Mouse (Mus musculus): Measurements from ENCODE around the gene Nfix. TPM values are rescaled to one million over a fixed set of nuclear protein-coding genes. Genes with fewer than 3 reads are reported as not detected.

Gene Nfix
- 39.2 and 42.7 TPM in 2 replicates for polyA plus RNA-seq (2015; fragmentation: Nextera tagmentation; extraction: Ambion mirVana)

GRCm38 (mm10) chr8:84799999-84800831 is at the start of gene Nfix:
Nfix (minus strand) TSS chr8:84800344.
- WGBS, result under 1% methylated on average over 71 of the region's 125 CpGs
- Histone ChIP-seq H3K27ac (peak within 1 kb of the TSS; percentile 94), H3K4me2 (peak within 1 kb of the TSS; percentile 81), H3K4me3 (peak within 1 kb of the TSS; percentile 86), H3K27me3 (no peaks in the 10 kb centered on the region), H3K4me1 (peaks cover 42% of the 10 kb centered on the region), H3K9me3 (no peaks in the 10 kb centered on the region), H3K9ac (peak within 1 kb of the TSS; percentile 93), H3K36me3 (peaks cover 5% of the 10 kb centered on the region; the same call in 1 of the 2 replicates)
- peak; percentile 50 for ATAC-seq (ENCODE audit: borderline replicate concordance, extremely low read depth, low FRiP score, low TSS enrichment)

GRCm38 (mm10) chr8:84847684-84848435 is 47.7 kb upstream of the Nfix start:
- Histone ChIP-seq H3K27ac (peak overlapping the region; percentile 82), H3K4me3 (peak overlapping the region; percentile 82), H3K9me3 (no peaks in the 10 kb centered on the region), H3K9ac (peak overlapping the region; percentile 64), H3K4me2 (peak overlapping the region; percentile 66), H3K4me1 (peaks cover 30% of the 10 kb centered on the region), H3K27me3 (no peaks in the 10 kb centered on the region), H3K36me3 (peaks cover 25% of the 10 kb centered on the region)
- WGBS, result 37% methylated on average over 6 of the region's 6 CpGs
- no peak for ATAC-seq (ENCODE audit: borderline replicate concordance, extremely low read depth, low FRiP score, low TSS enrichment)

GRCm38 (mm10) chr8:84846722-84847572 is 46.8 kb upstream of the Nfix start, which contains the start of gene Calr:
Calr (minus strand) TSS chr8:84846934.
- peaks cover 30% of the 10 kb centered on the region for H3K4me1 ChIP-seq
- H3K9me3 ChIP-seq, result no peaks in the 10 kb centered on the region
- H3K4me2 ChIP-seq, result peak within 1 kb of the TSS; percentile 66
- H3K9ac ChIP-seq, result peak within 1 kb of the TSS; percentile 90
- H3K4me3 ChIP-seq, result peak within 1 kb of the TSS; percentile 82
- peak; percentile 100 for ATAC-seq (ENCODE audit: borderline replicate concordance, extremely low read depth, low FRiP score, low TSS enrichment)
- H3K27ac ChIP-seq, result peak within 1 kb of the TSS; percentile 82
- peaks cover 34% of the 10 kb centered on the region for H3K36me3 ChIP-seq
- no peaks in the 10 kb centered on the region for H3K27me3 ChIP-seq
- WGBS, result under 1% methylated on average over 55 of the region's 55 CpGs

- ATAC-seq (ENCODE audit: borderline replicate concordance, extremely low read depth, low FRiP score, low TSS enrichment), result peak; percentile 19; the same call in 1 of the 2 replicates
- Histone ChIP-seq H3K36me3 (peaks cover 42% of the 10 kb centered on the region), H3K4me2 (peak overlapping the region; percentile 66), H3K9me3 (no peaks in the 10 kb centered on the region), H3K27me3 (no peaks in the 10 kb centered on the region), H3K9ac (peak overlapping the region; percentile 90), H3K4me1 (peaks cover 30% of the 10 kb centered on the region), H3K4me3 (peak overlapping the region; percentile 82), H3K27ac (peak overlapping the region; percentile 77)
- under 1% methylated on average over 30 of the region's 30 CpGs for WGBS
Observed at GRCm38 (mm10) chr8:84846094-84846721, 46.1 kb upstream of the Nfix start.

- 8% methylated on average over 12 of the region's 12 CpGs for WGBS
- H3K27me3 ChIP-seq, result no peaks in the 10 kb centered on the region
Observed at GRCm38 (mm10) chr8:84845355-84846093, 45.4 kb upstream of the Nfix start.

GRCm38 (mm10) chr8:84844397-84845070 is 44.4 kb upstream of the Nfix start:
- no peak for ATAC-seq (ENCODE audit: borderline replicate concordance, extremely low read depth, low FRiP score, low TSS enrichment)
- H3K27me3 ChIP-seq, result no peaks in the 10 kb centered on the region
- 68% methylated on average over 9 of the region's 9 CpGs for WGBS
- H3K4me3 ChIP-seq, result peak overlapping the region; percentile 82
- no peaks in the 10 kb centered on the region for H3K9me3 ChIP-seq
- peaks cover 44% of the 10 kb centered on the region for H3K36me3 ChIP-seq
- no peak overlapping the region for H3K27ac ChIP-seq
- H3K4me2 ChIP-seq, result peak overlapping the region; percentile 66
- peak overlapping the region; percentile 90 for H3K9ac ChIP-seq
- peaks cover 33% of the 10 kb centered on the region for H3K4me1 ChIP-seq

More at GRCm38 (mm10) chr8:84845355-84846093, 45.4 kb upstream of the Nfix start:
- Histone ChIP-seq H3K4me2 (peak overlapping the region; percentile 66), H3K4me1 (peaks cover 30% of the 10 kb centered on the region), H3K4me3 (peak overlapping the region; percentile 82), H3K36me3 (peaks cover 44% of the 10 kb centered on the region), H3K9me3 (no peaks in the 10 kb centered on the region), H3K27ac (peak overlapping the region; percentile 77; the same call in 1 of the 2 replicates), H3K9ac (peak overlapping the region; percentile 90)
- ATAC-seq (ENCODE audit: borderline replicate concordance, extremely low read depth, low FRiP score, low TSS enrichment), result no peak

GRCm38 (mm10) chr8:84841514-84841913 is 41.4 kb upstream of the Nfix start:
- H3K4me2 ChIP-seq, result no peak overlapping the region

GRCm38 (mm10) chr8:84840248-84840999 is 40.3 kb upstream of the Nfix start, which contains the start of gene Rad23a:
Rad23a (minus strand) TSS chr8:84840665.
- Histone ChIP-seq H3K9me3 (no peaks in the 10 kb centered on the region), H3K4me2 (peak within 1 kb of the TSS; percentile 63), H3K4me1 (peaks cover 45% of the 10 kb centered on the region), H3K36me3 (peaks cover 82% of the 10 kb centered on the region), H3K27me3 (no peaks in the 10 kb centered on the region), H3K4me3 (peak within 1 kb of the TSS; percentile 89), H3K9ac (peak within 1 kb of the TSS; percentile 92), H3K27ac (peak within 1 kb of the TSS; percentile 90)
- peak; percentile 92 for ATAC-seq (ENCODE audit: borderline replicate concordance, extremely low read depth, low FRiP score, low TSS enrichment)
- WGBS, result under 1% methylated on average over 55 of the region's 55 CpGs

More at GRCm38 (mm10) chr8:84841514-84841913, 41.4 kb upstream of the Nfix start:
- H3K4me1 ChIP-seq, result peaks cover 39% of the 10 kb centered on the region
- H3K36me3 ChIP-seq, result peaks cover 71% of the 10 kb centered on the region
- no peaks in the 10 kb centered on the region for H3K27me3 ChIP-seq
- no peak overlapping the region for H3K27ac ChIP-seq
- no peak overlapping the region for H3K9ac ChIP-seq
- WGBS, result 58% methylated on average over 1 of the region's 1 CpGs
- H3K9me3 ChIP-seq, result no peaks in the 10 kb centered on the region
- H3K4me3 ChIP-seq, result no peak overlapping the region
- no peak for ATAC-seq (ENCODE audit: borderline replicate concordance, extremely low read depth, low FRiP score, low TSS enrichment)

- ATAC-seq (ENCODE audit: borderline replicate concordance, extremely low read depth, low FRiP score, low TSS enrichment), result no peak
- H3K27me3 ChIP-seq, result no peaks in the 10 kb centered on the region
- H3K4me3 ChIP-seq, result peak overlapping the region; percentile 89
- peak overlapping the region; percentile 63 for H3K4me2 ChIP-seq
- 2% methylated on average over 7 of the region's 7 CpGs for WGBS
- H3K9me3 ChIP-seq, result no peaks in the 10 kb centered on the region
- H3K36me3 ChIP-seq, result peaks cover 81% of the 10 kb centered on the region
- H3K4me1 ChIP-seq, result peaks cover 45% of the 10 kb centered on the region
- H3K27ac ChIP-seq, result peak overlapping the region; percentile 90
- H3K9ac ChIP-seq, result peak overlapping the region; percentile 92
Observed at GRCm38 (mm10) chr8:84839875-84840247, 39.7 kb upstream of the Nfix start.
